Mouse (Mus musculus) ES-CJ7 (cell line): ENCODE measurements around the gene Angptl4.
"Not testable (repeated sequence)": the region's sequence is repeated elsewhere in the genome, so short reads cannot be mapped to it uniquely, and the experiment has no call there.

Source experiments
- DNase-seq: peaks from one replicate; pipeline ENCODE4 v3.0.0; 2011; ENCODE audit warnings: low read depth, low spot score

Angptl4 gene

DNA sequence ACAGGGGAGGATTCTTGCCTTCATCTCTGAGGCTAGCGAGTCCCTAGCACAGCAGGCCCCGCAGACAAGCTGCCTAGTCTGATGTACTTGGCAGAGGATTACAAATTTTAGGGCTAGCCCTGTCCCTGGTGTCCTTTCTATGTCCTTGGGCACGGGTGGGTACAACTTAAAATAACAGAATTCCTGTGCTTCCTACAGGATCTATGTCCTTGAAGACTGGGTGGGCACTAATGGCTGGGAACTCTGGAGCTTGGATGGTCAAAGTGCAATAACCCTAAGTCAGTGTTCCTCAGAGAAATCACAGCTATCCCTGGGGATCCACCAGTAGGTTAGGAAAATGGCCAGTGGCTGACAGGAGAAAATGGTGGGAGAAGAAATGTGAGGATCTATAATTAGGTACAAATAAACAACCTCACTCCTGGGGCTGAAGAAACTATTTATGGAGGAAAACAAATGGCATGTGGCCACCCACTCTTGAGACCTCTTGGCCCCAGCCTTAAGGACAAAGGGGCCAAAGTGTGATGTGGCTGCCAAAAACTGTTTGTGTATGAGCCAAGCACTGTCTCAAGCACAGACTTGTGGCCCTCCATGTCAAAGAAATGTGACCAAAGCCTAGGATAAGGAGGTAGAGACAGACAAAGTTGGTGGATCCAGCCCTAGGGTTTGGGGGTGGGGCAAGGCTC lies 25.4 kb downstream of the Angptl4 start:
- DNase-seq = no peak

DNA sequence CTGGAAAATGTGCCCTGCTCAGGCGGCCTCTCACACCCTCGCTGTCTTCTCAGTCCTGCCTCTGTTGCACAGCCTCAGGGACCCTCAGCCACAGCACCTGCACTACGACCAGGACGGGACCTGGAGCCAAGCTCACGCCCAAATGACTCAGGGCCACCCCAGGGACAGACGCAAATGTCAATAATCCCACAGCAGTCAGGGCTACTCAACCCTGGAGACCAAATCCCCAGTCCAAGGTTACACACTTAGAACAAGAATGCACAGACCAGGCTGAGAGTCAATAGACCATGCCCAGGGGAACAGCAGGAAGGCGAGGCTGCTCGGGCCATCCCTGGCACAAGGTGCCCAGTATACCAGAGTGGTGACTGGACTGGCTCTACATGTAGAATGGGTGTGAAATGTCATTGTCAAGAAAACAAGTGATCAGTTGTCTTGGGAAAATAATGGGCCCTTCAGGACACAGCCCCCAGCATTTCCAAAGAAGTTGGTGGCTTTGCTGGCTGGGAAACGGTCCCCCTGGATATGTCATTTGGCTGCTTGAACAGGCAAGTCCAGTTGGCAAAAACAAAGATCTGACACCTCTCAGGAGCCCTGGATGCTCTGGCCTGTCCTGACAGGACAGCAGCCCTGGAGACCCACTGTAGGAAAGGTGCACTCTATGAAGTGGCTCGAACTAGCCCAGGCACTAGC lies 26.1 kb downstream of the Angptl4 start:
- DNase-seq = no peak

DNA sequence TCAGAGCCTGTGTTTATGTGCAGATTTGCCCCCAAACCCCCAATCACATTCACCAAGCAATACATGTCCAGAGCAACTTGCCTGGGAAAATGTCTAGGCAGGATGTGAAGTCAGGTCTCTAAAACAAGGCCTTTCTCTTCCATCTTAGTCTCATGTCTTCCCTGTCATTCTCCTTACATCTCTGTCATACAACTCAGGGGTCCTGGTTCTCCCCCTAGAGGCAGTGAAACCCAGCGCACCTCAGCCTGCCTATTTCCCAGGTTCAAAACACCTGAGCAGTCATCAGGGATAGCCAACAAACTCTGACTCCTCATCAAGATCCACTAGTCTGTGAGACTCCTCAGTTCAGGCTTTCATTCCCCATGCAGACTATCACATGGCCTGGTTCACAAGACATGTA lies 27.0 kb downstream of the Angptl4 start:
- peak; percentile 60 for DNase-seq

DNA sequence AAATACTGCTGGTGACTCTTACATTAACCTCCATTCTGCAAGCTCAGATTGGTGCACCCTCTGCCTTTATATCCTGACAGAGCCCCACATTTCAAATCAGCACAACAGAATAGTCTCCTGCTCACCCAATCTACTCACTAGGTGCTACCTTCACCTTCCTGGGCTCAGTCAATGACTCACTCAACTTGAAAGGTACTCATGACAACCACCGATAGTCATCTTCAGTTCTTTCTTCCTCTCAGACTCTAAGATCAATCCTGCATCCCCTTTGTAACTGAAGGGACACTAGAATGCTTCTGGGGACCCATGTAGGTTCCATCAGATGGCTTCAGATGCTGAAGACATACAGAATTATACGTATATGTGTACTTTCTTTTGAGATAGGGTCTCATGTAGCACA lies 29.3 kb downstream of the Angptl4 start:
- no peak for DNase-seq

DNA sequence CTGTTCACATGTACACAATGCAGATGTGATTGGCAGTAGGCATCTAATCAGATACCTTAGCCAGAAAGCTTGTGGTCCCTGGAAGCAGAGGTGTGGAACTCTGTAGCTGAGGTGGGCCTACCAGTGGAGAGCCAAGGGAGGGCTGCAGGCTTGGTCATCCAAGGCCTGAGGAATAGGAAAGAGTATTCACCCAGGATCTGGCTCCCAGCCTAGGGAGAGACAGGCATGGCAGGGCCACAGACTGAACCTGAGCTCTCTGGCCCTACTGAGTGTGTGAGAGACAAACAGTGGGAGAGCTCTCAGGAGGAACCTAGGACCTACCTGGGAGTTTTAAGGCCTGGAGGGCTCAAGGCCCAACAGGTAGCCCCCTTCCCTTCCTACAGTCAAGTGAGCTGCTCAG lies 30.4 kb downstream of the Angptl4 start:
- DNase-seq = no peak

DNA sequence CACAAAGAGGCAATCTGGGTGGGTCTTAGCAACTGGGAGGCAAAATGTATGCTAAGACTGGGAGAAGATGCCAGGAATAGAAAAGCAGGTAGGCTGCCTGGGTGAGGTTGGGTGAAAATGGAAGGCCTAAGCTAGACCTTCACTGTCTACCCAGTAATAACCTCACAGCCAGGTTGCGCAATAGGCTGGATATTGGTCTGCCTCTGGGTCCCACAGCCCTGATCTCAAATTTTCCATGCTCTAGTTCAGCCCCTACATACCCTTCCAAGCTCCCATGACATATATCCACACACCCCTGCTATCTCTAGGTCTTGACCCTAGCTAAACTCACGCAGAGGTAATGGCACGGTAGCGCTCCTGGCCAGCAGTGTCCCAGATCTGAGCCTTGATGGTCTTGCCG lies 32.2 kb downstream of the Angptl4 start:
- DNase-seq = no peak

DNA sequence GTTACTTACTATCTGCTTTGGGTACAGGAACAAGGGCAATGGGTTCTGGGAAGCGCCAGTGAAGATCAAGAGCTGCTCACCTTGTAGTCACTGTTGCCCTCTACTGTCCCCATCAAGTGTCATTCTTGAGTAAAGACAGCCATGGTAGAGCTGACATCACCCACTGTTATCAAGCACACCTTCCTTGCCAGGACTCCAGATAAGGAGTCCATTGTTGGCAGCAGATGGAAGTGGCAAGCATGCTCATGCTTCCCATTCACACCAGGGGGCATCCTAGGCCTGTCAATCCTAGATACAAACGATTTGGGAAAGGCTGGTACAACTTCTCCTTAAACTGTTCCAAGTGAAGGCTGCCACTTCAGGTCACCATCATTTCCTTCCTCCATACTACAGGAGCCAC lies 35.6 kb downstream of the Angptl4 start:
- no peak for DNase-seq

DNA sequence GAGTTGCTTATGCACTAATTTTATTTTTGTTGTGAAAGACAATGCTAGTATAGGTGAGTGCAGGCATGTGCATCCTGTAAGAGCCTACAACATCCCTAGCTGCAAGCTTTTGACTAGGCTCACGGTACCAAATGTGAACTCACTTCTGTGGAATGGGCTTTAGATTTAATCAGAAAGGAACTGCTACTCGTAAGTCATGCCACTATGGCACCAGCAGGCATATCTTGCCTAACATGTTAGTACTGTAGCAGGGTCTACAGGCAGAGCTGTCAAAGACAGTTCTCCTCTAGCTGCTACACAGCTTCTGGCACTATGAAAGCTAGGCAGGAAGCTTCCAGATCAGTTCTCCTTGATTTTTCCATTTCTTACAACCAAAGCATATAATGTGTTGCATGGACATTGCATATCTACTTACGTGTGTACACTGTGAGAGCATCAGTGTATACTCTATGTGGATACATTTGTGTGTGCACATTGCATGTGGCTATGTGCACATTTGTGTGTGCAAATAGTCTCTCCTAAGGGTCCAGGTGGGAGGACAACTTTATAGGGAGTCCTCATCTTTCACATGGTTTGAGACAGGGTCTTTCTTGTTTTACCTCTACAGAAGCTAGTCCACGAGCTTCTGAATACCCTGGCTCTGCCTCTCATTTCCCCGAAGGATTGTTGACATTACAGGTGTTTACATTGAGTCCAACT lies 36.8 kb downstream of the Angptl4 start:
- no peak for DNase-seq

DNA sequence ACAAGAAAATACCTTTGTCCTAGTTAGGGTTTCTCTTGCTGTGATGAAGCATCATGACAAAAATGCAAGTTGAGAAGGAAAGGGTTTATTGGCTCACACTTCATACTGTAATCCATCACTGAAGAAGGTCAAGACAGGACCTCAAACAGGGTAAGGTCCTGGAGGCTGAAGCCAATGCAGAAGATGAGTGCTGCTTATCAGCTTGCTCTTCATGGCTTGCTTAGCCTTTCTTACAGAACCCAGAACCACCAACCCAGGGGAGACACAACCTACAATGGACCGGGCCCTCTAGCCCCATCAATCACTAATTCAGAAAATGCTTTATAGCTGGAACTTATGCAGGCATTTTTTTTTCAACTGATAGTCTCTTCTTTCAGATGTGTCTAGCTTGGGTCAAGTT lies 39.2 kb downstream of the Angptl4 start:
- DNase-seq = no peak

DNA sequence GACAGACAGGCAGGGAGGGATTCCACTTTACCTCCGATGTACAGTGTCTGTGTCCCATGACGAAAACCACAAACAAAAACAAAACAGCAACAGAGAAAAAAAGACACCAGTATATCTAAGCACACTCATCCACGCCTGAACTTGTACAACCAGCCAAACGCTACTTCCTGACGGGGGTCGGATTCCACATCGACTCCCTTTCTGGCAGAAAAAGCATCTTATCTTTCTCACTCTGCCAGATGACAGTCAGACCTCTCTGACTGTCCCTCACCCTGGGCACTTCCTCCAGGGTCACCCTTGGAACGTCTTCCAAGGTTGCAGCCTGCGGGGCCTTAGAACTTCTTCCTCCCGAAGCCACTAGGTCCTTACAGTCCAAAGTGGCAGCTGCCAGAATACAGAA lies 48.1 kb downstream of the Angptl4 start:
- DNase-seq = not testable (repeated sequence)

DNA sequence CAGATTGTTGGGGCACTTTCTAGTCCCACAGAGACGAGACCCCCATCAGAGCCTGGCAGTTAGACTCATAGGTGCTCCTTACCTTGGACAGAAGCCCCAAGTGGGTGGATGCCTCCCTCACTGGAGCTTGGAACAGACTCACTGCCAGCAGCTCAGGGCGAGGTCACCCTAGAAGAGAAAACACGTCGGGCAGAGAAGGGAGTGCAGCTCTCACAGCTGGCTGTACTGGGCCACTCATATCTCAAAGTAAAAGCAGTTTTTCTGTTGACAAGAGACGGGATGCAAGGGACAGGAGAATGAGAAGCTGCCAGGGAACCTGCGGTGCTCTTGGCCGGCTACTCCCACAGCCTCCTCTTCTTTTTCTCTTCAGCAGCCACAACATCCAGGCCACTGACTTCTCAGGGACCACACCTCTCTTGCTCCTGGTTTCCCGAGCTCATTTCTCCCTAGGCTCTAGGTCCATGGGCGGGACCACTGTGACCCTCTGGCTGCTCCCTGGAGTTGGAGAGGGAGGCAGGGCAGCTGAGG lies 49.0 kb downstream of the Angptl4 start:
- not testable (repeated sequence) for DNase-seq

DNA sequence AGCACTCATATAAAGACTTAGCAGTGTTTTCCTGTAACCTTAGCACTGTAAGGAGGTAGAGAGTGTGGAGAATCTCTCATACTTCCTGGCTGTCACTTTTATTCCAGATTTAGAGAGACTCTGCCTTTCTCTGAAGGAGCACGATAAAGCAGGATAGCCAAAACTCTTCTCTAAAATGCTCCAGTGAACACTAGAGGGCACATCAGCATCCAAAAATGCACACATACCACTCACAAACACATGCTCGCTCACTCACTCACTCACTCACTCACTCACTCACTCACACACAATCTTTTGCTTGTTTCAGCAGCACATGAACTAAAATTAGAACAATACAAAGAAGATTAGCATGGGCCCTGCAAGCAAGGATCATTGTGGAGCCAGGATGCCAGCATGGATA lies 52.4 kb downstream of the Angptl4 start:
- peak; percentile 17 for DNase-seq

DNA sequence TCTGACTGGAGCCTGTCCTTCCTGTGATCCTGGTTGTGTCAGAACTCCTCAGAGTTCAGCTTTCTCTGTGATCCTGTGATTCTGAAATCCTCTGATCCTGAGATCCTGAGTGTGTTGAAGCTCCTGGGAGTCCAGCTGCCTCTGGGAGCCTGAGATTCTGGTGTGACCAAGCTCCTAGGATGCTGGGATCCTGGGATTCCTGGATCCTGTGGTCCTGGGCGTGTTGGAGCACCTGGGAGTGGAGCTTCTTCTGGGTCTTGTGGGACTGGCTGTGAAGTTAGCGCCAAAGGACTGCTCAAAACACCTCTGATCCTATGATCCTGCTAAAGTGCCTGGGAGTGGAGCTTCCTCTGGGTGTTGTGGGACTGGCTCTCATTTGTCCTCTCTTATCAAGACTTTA lies 53.2 kb downstream of the Angptl4 start:
- DNase-seq = no peak
